Mouse (Mus musculus) adrenal gland, postnatal 36 days (tissue): ENCODE data around the gene Npcd. TPM values are rescaled to one million over a fixed set of nuclear protein-coding genes. Genes with fewer than 3 reads are reported as not detected.
"Not testable (repeated sequence)": the region's sequence is repeated elsewhere in the genome, so short reads cannot be mapped to it uniquely, and the experiment has no call there.

ENCODE experiments used
- DNase-seq, 2 experiments: peaks; one replicate each; pipeline ENCODE4 v3.0.0; 2021; ENCODE audit warnings: mixed read lengths in 1 of 2
- total RNA-seq, 2 experiments: library from RNA; stranded (reverse); gene quantifications; 2 replicates each; pipeline ENCODE4 v1.2.3; 2021

Gene Npcd
- total RNA-seq, 2 experiments from 2014 or later = 1.1 to 2.2 TPM

GRCm38 (mm10) chr15:79830388-79830787, 3.6 kb downstream of the Npcd start:
- DNase-seq = peak; percentile 70 to 84

GRCm38 (mm10) chr15:79829431-79829830, 4.6 kb downstream of the Npcd start:
- no peak for DNase-seq

GRCm38 (mm10) chr15:79828366-79829035, 5.5 kb downstream of the Npcd start:
- peak in 1 of 2 experiments; percentile 32 for DNase-seq

- no peak for DNase-seq
Measured at GRCm38 (mm10) chr15:79827778-79828210, 6.2 kb downstream of the Npcd start.

- DNase-seq = no peak
Measured at GRCm38 (mm10) chr15:79827061-79827777, 6.8 kb downstream of the Npcd start.

GRCm38 (mm10) chr15:79826221-79826935, 7.7 kb downstream of the Npcd start:
- DNase-seq = no peak

GRCm38 (mm10) chr15:79825146-79825825, 8.8 kb downstream of the Npcd start:
- DNase-seq = no peak

GRCm38 (mm10) chr15:79823588-79824280, 10.3 kb downstream of the Npcd start:
- DNase-seq = peak; percentile 46 to 70

- DNase-seq = no peak
Measured at GRCm38 (mm10) chr15:79822265-79823199, 11.5 kb downstream of the Npcd start.

GRCm38 (mm10) chr15:79818325-79818724, 15.7 kb downstream of the Npcd start:
- DNase-seq = no peak

GRCm38 (mm10) chr15:79813666-79814258, 20.3 kb downstream of the Npcd start:
- DNase-seq = peak; percentile 68

GRCm38 (mm10) chr15:79812840-79813239, 21.2 kb downstream of the Npcd start:
- DNase-seq = not testable (repeated sequence)

- no peak for DNase-seq
Measured at GRCm38 (mm10) chr15:79810997-79811396, 23.0 kb downstream of the Npcd start.

GRCm38 (mm10) chr15:79810061-79810460, 24.0 kb downstream of the Npcd start:
- no peak for DNase-seq

- DNase-seq = no peak
Measured at GRCm38 (mm10) chr15:79808658-79809057, 25.4 kb downstream of the Npcd start.

GRCm38 (mm10) chr15:79808114-79808513, 25.9 kb downstream of the Npcd start:
- DNase-seq = peak in 1 of 2 experiments; percentile 70

GRCm38 (mm10) chr15:79807050-79807449, 27.0 kb downstream of the Npcd start:
- no peak for DNase-seq

- no peak for DNase-seq
Measured at GRCm38 (mm10) chr15:79805246-79805645, 28.8 kb downstream of the Npcd start.

- DNase-seq = peak; percentile 72 to 82
Measured at GRCm38 (mm10) chr15:79804352-79805071, 29.5 kb downstream of the Npcd start, which contains the start of gene Nptxr. TSS of gene Nptxr (minus strand) at chr15:79804766.
